Mouse (Mus musculus) embryonic facial prominence, embryonic 13.5 days (tissue): ENCODE data around the gene Sec23a. TPM values are rescaled to one million over a fixed set of nuclear protein-coding genes. Genes with fewer than 3 reads are reported as not detected.
"Not testable (repeated sequence)": the region's sequence is repeated elsewhere in the genome, so short reads cannot be mapped to it uniquely, and the experiment has no call there.

ENCODE experiments used
- ATAC-seq: fragments of 200-750 bp; cut with Nextera tagmentation; 2 replicates; pipeline ENCODE4 v1.8.0; 2017; ENCODE audit warnings: low read depth; ENCODE audit not compliant: insufficient number of reproducible peaks, insufficient read depth, low FRiP score, low TSS enrichment
- H3K27ac ChIP-seq: fragments of 300-500 bp; sonication (generic); 2 replicates; pipeline ENCODE4 v1.5.1; 2015; ENCODE audit warnings: moderate library complexity, mild to moderate bottlenecking, inconsistent platforms
- H3K27me3 ChIP-seq: fragments of 300-500 bp; sonication (generic); 2 replicates; pipeline ENCODE4 v1.6.1; 2015; ENCODE audit warnings: mild to moderate bottlenecking, inconsistent platforms
- H3K36me3 ChIP-seq: fragments of 300-500 bp; sonication (generic); 2 replicates; pipeline ENCODE4 v1.6.1; 2015; ENCODE audit warnings: mild to moderate bottlenecking, inconsistent platforms
- H3K4me1 ChIP-seq: fragments of 300-500 bp; sonication (generic); 2 replicates; pipeline ENCODE4 v1.6.1; 2015; ENCODE audit warnings: inconsistent platforms
- H3K4me2 ChIP-seq: fragments of 300-500 bp; sonication (generic); 2 replicates; pipeline ENCODE4 v1.6.1; 2015; ENCODE audit warnings: moderate library complexity, mild to moderate bottlenecking, inconsistent platforms
- H3K4me3 ChIP-seq: fragments of 300-500 bp; sonication (generic); 2 replicates; pipeline ENCODE4 v1.5.1; 2015; ENCODE audit warnings: mild to moderate bottlenecking, inconsistent platforms
- H3K9ac ChIP-seq: fragments of 300-500 bp; sonication (generic); 2 replicates; pipeline ENCODE4 v1.6.1; 2015; ENCODE audit warnings: mild to moderate bottlenecking, inconsistent platforms
- H3K9me3 ChIP-seq: fragments of 300-500 bp; sonication (generic); 2 replicates; pipeline ENCODE4 v1.6.1; 2016; ENCODE audit warnings: inconsistent platforms
- WGBS: fragments of 180-500 bp; shearing (Covaris S2); methylation state at CpG from one replicate; pipeline ENCODE4 v1.1.7; 2015; ENCODE audit warnings: mixed read lengths; 5-methylcytosine and 5-hydroxymethylcytosine counted together
- polyA plus RNA-seq: library from polyadenylated mRNA; unstranded; fragments of >200 nt; fragmentation: Nextera tagmentation; extraction: Ambion mirVana; gene quantifications from 2 replicates; pipeline ENCODE4 v1.2.1, GENCODE M21; 2015

The Sec23a gene
- 83.1 and 87.9 TPM in 2 replicates for polyA plus RNA-seq

DNA sequence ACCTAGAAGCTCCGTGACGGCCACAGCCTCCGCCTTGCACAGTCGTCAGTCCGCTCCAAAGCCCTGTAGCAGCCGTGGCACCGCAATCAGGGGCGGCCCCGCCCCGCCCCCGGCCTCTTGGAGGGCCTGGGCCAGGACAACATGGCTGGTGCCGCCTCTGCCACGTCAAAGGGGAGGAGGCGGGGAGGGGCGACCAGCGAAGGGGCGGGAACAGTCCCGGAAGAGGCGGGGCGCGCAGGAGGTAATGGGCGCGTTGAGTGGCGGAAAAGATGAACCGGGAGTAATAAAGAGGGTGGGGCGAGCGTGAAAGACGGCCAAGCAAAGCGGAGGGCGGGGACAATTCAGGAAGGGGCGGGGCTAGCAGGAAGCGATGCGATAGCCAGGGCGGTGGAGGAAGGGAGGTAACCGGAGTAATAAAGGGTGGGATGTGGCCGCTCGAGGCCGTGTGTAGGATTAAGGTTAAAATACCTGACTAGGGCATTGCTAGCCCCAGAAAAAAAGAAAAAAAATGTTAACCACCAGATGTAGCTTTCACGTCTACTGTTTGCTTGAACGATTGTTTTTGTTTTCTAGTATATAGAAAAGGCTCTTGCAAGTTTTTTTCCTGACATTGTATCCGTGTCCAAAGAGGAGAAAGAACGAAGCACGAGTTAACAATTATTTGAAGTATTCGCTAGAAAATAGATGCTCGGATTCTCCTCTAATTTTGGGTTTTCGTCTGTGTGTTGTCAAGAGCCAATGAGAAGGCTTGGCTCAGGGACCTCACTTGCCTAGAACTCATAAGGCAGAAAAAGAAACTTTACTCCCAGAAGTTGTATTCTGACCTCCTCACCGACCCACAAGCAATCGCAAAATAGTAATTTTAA, at the start of gene Sec23a:
TSS of gene Sec23a (minus strand) at position 174 of the 866 bp plus-strand sequence.
- Histone ChIP-seq H3K27me3 (no peaks in the 10 kb centered on the region), H3K4me1 (peaks cover 27% of the 10 kb centered on the region), H3K9ac (peak within 1 kb of the TSS; percentile 93), H3K9me3 (no peaks in the 10 kb centered on the region), H3K4me3 (peak within 1 kb of the TSS; percentile 84), H3K27ac (peak within 1 kb of the TSS; percentile 94), H3K36me3 (peaks cover 2% of the 10 kb centered on the region), H3K4me2 (peak within 1 kb of the TSS; percentile 76)
- WGBS, result under 1% methylated on average over 48 of the region's 48 CpGs
- peak; percentile 97 for ATAC-seq

- no peaks in the 10 kb centered on the region for H3K27me3 ChIP-seq
- H3K9me3 ChIP-seq, result no peaks in the 10 kb centered on the region
- WGBS, result under 1% methylated on average over 49 of the region's 49 CpGs
- H3K27ac ChIP-seq, result peak within 1 kb of the TSS; percentile 94
- peak; percentile 91 for ATAC-seq
- H3K9ac ChIP-seq, result peak within 1 kb of the TSS; percentile 90
- peak within 1 kb of the TSS; percentile 77 for H3K4me2 ChIP-seq
- peaks cover 25% of the 10 kb centered on the region for H3K36me3 ChIP-seq
- peak within 1 kb of the TSS; percentile 74 for H3K4me3 ChIP-seq
- peaks cover 15% of the 10 kb centered on the region for H3K4me1 ChIP-seq
Observed at GRCm38 (mm10) chr12:59060993-59061595, 49.3 kb upstream of the Sec23a start, which contains the start of gene Trappc6b. Gene Trappc6b (minus strand): TSS chr12:59061472.

GRCm38 (mm10) chr12:59060322-59060721, 48.5 kb upstream of the Sec23a start:
- H3K9ac ChIP-seq, result peak overlapping the region; percentile 90
- WGBS, result 40% methylated on average over 4 of the region's 4 CpGs
- H3K4me2 ChIP-seq, result peak overlapping the region; percentile 77
- no peaks in the 10 kb centered on the region for H3K9me3 ChIP-seq
- no peaks in the 10 kb centered on the region for H3K27me3 ChIP-seq
- peaks cover 12% of the 10 kb centered on the region for H3K4me1 ChIP-seq
- ATAC-seq, result no peak
- peak overlapping the region; percentile 94 for H3K27ac ChIP-seq
- peaks cover 33% of the 10 kb centered on the region for H3K36me3 ChIP-seq
- peak overlapping the region; percentile 74 for H3K4me3 ChIP-seq

DNA sequence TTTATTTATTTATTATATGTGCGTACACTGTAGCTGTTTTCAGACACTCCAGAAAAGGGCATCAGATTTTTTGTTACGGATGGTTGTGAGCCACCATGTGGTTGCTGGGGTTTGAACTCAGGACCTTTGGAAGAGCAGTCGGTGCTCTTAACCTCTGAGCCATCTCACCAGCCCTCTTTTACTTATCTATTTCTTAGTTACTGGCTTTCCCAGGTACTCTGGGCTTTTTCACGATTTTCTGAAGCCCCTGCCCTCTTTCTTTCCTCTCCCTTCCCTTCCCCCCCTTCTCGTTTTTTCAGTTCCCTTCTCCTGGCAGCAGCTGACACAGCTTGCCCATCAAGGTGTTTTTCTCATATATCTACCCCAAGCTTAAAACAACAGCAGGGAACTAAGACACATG, 46.4 kb upstream of the Sec23a start:
- H3K9me3 ChIP-seq, H3K27me3 ChIP-seq, H3K9ac ChIP-seq, H3K4me2 ChIP-seq, H3K27ac ChIP-seq, H3K4me3 ChIP-seq, ATAC-seq: not testable (repeated sequence)
- peaks cover 12% of the 10 kb centered on the region for H3K4me1 ChIP-seq
- WGBS, result 86% methylated on average over 5 of the region's 5 CpGs
- H3K36me3 ChIP-seq, result peaks cover 48% of the 10 kb centered on the region

GRCm38 (mm10) chr12:59056222-59056621, 44.4 kb upstream of the Sec23a start:
- Histone ChIP-seq H3K27me3 (no peaks in the 10 kb centered on the region), H3K4me2 (no peak overlapping the region), H3K9me3 (no peaks in the 10 kb centered on the region), H3K9ac (no peak overlapping the region), H3K4me3 (no peak overlapping the region), H3K36me3 (peaks cover 54% of the 10 kb centered on the region), H3K27ac (no peak overlapping the region), H3K4me1 (peaks cover 12% of the 10 kb centered on the region)
- 97% methylated on average over 11 of the region's 11 CpGs for WGBS
- ATAC-seq, result no peak

DNA sequence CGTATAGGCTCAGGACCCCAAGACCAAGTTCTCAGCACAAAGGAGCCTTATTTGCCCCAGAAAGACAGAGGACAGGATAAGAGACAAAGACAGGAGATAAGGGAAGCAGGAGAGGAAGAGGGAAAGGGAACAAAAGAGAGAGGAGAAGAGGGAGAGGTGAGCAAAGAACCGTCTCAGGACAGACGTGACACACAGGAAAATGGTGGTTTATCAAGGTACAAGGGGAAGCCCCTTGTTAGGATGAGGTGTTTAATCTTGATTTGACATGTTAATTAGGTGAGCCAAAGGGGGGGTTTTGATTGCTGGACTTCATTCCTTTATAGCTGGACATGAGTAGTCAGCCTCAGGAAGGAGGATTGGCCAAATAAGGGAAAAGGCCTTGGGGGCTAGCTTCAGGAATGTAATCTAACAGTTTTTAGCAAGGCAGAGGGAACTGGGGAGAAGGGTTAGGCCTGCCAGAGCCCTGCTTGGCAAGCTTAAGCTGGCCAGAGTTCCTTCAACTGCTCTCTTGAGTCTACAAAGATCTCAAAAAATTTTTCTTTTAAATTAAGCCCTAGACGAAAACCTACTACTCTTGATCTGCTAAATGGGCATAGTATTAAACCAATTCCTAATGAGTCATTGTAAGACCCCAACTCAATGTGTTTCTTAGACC, 43.5 kb upstream of the Sec23a start:
- peaks cover 12% of the 10 kb centered on the region for H3K4me1 ChIP-seq
- 78% methylated on average over 4 of the region's 4 CpGs for WGBS
- no peak overlapping the region for H3K4me2 ChIP-seq
- H3K36me3 ChIP-seq, result peaks cover 54% of the 10 kb centered on the region
- H3K27me3 ChIP-seq, result no peaks in the 10 kb centered on the region
- no peak overlapping the region for H3K4me3 ChIP-seq
- no peak overlapping the region for H3K9ac ChIP-seq
- no peak overlapping the region for H3K27ac ChIP-seq
- no peaks in the 10 kb centered on the region for H3K9me3 ChIP-seq
- ATAC-seq, result no peak

DNA sequence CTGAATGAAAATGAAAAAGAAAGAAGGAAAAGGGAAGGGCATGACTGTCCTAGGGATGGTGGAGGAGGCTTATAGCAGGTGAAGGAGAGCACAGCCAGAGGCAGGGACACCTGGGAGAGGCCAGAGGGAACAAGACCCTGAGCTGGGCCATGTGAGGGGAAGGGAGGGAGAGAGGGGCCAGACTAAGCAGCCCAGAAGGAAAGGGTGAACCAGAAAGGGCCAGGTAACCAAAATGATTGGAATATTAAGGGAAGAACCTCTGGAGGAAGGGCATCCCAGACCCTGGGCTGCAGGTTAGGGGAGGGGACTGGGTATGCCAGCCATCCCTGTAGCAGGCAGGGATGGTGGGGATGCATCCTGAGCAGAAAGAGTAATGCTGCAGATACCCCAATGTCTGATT, 42.2 kb upstream of the Sec23a start:
- Histone ChIP-seq H3K4me2 (no peak overlapping the region), H3K27me3 (no peaks in the 10 kb centered on the region), H3K9ac (no peak overlapping the region), H3K4me1 (peaks cover under 1% of the 10 kb centered on the region; the same call in 1 of the 2 replicates), H3K4me3 (no peak overlapping the region), H3K36me3 (peaks cover 59% of the 10 kb centered on the region), H3K9me3 (no peaks in the 10 kb centered on the region), H3K27ac (no peak overlapping the region)
- no peak for ATAC-seq

GRCm38 (mm10) chr12:59053166-59053565, 41.3 kb upstream of the Sec23a start:
- H3K9me3 ChIP-seq, result no peaks in the 10 kb centered on the region
- H3K9ac ChIP-seq, result no peak overlapping the region
- H3K4me3 ChIP-seq, result no peak overlapping the region
- no peaks in the 10 kb centered on the region for H3K27me3 ChIP-seq
- WGBS, result 93% methylated on average over 5 of the region's 5 CpGs
- H3K27ac ChIP-seq, result no peak overlapping the region
- no peak overlapping the region for H3K4me2 ChIP-seq
- H3K4me1 ChIP-seq, result no peaks in the 10 kb centered on the region
- peaks cover 63% of the 10 kb centered on the region for H3K36me3 ChIP-seq
- ATAC-seq, result no peak

DNA sequence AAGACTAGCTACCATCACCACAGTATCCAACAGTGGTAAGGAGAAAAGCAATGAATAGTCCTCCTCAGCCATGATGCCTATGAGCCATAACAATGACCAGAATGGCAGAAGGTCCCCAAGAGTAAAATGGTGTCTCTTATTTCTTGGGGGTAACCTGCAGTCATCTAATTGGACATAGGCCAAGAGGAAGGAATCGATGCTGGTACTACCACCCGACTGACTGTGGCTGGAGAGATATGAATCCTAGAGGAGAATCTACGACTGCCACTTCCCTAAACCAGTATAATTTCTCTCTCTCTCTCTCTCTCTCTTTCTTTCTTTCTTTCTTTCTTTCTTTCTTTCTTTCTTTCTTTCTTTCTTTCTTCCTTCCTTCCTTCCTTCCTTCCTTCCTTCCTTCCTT, 40.7 kb upstream of the Sec23a start:
- Histone ChIP-seq H3K27me3 (no peaks in the 10 kb centered on the region), H3K4me1 (no peaks in the 10 kb centered on the region), H3K36me3 (peaks cover 65% of the 10 kb centered on the region), H3K9ac (no peak overlapping the region), H3K4me3 (no peak overlapping the region), H3K4me2 (no peak overlapping the region), H3K9me3 (no peaks in the 10 kb centered on the region), H3K27ac (no peak overlapping the region)
- no peak for ATAC-seq
- 93% methylated on average over 3 of the region's 3 CpGs for WGBS

GRCm38 (mm10) chr12:59040851-59041250, 29.0 kb upstream of the Sec23a start:
- 21% methylated on average over 7 of the region's 7 CpGs for WGBS
- 0 out of 2 replicates have a peak, but pooled peaks cover 4% of the 10 kb centered on the region for H3K4me1 ChIP-seq
- ATAC-seq, result 0 out of 2 replicates have a peak, but pooled peaks have one; percentile 15

More at GRCm38 (mm10) chr12:59040851-59041250, 29.0 kb upstream of the Sec23a start:
- no peak overlapping the region for H3K4me2 ChIP-seq
- H3K9ac ChIP-seq, result no peak overlapping the region
- no peak overlapping the region for H3K4me3 ChIP-seq
- H3K27ac ChIP-seq, result 0 out of 2 replicates have a peak overlapping the region, but pooled peaks have one; percentile 72
- H3K27me3 ChIP-seq, result no peaks in the 10 kb centered on the region
- no peaks in the 10 kb centered on the region for H3K9me3 ChIP-seq
- peaks cover 45% of the 10 kb centered on the region for H3K36me3 ChIP-seq
